Mouse (Mus musculus): ENCODE measurements around the gene Allc.

The Allc gene

DNA sequence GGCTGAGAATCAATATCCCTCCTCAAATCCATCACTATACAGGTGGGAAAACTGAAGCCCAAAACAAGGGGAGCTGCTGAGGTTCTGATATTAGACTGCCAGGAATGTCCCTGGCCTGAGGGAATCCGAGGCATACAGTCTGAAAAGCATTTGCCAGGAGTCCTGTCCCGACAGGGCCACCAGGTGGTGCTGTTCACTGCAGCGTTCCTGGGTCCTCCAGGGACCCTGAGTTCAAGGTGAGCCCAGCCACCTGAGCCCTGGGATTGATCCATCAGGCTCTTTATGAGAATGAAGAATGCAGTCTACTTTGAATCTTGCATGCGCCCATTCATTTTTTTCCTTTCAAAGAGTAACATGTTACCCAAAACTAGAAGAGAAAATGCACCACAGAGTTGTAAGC is 3.2 kb downstream of the Allc start:
- DNase-seq (ENCODE audit: low spot score in 2 of 2), result peak in 1 of 2 experiments; percentile 22

DNA sequence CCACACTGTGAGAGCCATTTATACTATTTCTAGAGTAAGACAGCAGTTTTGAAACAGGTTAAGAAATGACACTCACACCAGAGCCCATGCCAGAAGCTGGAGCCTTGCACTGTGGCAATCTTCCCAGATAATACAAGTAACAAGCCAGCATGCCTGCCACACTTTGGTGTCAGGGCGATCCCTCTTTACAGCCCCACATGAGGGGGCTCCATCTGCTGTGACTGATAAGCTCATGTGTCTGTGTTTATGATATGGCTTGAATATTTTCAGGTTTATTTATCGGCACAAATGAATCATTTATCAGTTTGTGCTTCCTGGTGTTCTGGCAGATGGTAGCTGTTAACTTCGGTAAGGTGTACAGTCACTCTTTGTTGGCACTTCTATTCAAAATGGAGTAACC is 4.2 kb downstream of the Allc start:
- no peak for DNase-seq (ENCODE audit: low spot score in 2 of 2)

DNA sequence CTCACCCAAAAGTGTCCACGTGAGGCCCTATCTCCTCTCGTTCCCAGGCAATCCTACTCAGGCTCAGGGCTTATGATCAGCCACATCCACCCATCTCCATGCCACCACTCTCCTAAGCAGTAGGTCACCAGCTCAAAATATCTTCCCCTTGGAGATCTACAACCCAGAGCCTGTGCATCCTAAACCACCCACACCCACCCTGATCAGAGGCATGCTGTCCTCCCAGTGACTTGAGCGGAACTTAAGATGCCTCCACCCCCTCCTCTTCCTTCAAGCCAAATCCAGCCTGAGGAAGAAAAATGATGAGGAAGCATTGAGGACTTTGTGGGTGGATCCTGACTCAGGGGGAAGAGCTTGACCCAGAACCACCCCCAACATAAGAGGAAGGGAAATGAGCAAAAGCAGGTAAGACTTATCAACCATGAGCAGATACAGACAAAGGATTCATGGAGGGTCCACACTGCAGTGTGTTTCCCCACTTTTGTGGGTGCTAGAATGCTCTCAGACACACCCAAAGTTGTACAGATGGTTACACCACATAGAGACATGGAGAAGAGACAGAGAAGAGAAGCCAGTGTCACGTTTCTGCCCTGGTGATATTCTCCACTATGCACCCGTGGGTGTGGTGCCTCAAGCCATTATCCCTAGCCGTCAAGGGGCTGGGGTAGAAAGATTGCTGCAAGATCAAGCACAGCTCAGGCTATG is 6.8 kb downstream of the Allc start:
- no peak for DNase-seq (ENCODE audit: low spot score in 2 of 2)

DNA sequence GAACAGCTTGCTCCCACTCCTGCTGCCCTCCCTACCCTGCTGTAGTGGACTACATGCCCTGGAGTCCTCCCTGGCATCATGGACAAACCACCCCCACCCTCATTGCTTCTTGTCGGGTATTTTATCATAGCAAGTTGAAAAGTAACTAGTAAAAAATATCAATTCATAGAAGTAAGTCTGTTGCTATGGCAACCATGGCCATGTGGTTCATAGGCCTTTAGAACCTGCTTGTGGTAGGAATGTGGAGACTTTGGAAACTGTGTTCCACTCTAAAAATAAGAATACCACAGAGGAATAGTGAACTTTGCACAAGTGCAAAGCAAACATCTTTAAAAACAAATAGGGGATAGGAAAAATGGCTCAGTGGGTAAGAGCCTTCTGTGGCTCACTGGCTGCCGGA is 10.1 kb downstream of the Allc start:
- no peak for DNase-seq (ENCODE audit: low spot score in 2 of 2)

DNA sequence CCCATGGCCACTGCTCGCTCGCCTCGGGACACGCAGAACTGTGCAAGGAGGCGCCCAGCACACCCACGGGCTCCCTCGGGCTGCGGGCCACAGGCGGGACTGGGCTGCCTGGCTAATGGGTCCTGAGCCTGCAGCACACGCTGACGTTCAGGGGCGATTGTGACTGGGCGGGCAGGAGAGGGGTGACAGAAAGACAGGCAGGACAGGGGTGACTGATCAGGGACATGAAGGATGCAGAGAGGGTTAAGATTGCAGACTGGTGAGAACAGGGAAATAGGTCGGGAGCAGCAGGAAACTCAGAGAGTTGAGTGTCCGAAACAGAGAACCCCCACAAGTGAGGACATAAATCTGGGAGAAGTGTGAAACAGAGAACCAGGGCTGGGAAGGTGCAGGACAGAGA is 30.0 kb downstream of the Allc start, which contains the start of gene Dcdc2c:
TSS of gene Dcdc2c (minus strand) at position 101 of the 400 bp plus-strand sequence.
- DNase-seq (ENCODE audit: low spot score in 2 of 2), result no peak

DNA sequence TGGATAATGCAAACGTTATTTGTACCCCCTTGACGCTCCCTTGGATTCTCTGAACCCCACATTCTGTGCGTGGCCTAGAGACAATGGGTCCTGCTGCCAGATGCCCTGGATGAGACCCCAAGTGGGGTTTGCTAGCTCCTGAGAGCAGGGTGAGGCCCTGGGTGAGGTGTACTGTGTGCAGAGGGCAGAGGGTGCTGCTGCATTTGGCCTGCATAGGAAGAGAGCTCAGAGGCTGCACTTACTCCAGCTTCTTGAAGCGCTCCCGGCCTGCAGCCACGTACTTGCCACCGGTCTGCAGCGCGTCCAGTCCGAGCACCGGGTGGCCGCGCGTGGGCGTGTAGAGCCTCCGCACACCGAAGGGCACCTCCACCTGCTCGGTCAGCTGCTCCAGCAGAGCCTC is 30.5 kb downstream of the Allc start:
- no peak for DNase-seq (ENCODE audit: low spot score in 2 of 2)

DNA sequence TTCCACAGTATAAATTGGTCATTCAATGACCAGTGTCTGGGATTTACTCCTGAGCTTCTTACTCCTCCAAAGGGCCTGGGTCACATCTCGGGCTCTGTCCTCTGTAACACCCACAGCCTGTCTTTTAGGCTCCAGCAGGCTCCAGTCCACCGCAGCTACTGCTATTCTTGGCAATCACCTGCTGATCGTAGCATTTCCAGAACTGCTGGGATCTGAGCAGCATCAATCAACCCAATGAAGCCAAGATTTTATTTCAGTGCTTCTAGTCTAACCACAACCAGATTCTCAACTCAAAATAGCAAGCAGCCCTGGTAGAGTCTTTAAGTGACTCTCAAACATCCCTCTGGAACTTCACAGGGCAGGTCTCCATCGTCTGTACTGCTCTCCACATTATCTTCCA is 33.4 kb downstream of the Allc start:
- no peak for DNase-seq (ENCODE audit: low spot score in 2 of 2)

DNA sequence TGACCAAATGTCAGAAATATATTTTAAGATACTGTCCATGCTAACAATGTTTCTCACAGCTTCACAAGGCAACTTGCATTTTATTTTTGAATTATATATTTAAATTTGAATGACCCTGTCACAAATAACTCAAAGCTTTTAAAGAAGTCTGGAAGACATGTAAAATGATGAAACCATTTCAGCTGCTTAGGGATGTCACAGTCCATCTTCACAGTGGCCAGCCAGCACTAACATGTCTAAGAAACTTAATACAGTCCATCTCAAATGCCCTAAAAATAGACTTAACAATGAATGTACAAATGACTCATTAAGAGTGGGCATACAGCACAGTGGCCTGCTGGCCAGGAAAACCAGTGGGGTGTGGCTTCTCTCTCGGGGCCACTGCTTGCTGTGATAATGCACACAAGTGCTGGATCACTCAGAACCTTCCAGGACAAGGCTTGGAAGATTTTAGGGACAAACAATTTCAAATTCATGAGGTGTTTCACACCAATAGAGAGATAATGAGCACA is 68.0 kb downstream of the Allc start:
- DNase-seq (ENCODE audit: low spot score in 2 of 2), result no peak

DNA sequence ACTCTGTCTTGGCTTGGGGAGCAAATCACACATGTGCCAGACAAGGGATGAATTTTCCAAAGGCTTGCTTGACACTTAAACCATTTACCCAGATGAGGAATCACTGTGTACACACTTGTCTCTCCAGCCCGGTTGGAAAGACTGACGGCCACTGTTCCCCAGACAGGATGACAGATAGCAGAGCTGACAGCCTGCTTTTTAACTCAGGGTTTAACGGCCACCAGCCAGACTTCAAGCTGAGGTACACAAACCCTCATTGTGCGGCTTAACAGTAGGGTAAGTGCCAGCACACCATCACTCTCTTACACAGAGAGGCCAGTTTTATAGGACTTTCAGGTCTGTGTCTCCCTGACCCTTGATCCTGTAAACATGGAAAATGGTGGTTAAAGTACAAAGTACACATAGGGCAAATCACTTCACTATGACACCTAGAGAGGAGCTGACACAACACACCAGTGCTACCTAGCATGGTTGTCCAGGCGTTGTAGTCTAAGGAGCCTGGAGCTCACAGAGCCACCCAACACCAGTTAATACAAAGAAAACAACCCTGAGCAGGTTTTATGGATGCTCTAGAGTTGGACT is 72.5 kb downstream of the Allc start:
- no peak for DNase-seq (ENCODE audit: low spot score in 2 of 2)

Measured in thymus, postnatal 10 days (tissue).